Mouse (Mus musculus) C2C12 (cell line): ENCODE measurements around the gene Cldn7.

Source experiments
- CTCF ChIP-seq: IDR thresholded peaks from one replicate; pipeline ENCODE4 v1.5.1; 2011; ENCODE audit not compliant: control insufficient read depth, insufficient read depth, insufficient read length
- MYOG ChIP-seq: IDR thresholded peaks from one replicate; pipeline ENCODE4 v1.6.1; 2011; ENCODE audit not compliant: control insufficient read depth, insufficient read length; ENCODE audit errors: extremely low read depth
- USF1 ChIP-seq: IDR thresholded peaks from one replicate; pipeline ENCODE4 v1.6.1; 2011; ENCODE audit warnings: low read depth, mild to moderate bottlenecking, control low read depth, moderate library complexity

DNA sequence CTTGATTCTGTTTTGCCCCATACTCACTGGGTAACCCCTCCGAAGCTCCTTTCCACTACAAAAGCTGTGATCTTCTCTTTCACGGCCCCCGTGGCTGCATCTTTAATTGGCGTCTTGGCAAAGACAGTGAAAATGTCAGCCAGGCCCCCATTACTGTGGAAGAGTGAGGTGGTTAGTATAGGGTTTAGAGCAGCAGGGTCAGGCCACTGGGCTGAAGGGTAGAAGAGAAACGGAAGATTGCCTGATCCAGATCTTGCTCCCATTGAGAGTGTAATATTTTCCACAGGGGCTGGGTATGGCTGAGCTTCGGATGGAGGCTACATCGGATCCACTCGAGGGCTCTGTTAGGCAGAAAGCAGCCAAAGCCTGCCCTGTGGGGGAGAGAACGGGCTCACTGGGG, 48.4 kb downstream of the Cldn7 start:
- TF ChIP-seq MYOG (no peak), USF1 (no peak), CTCF (no peak)
